Mouse (Mus musculus) midbrain, embryonic 10.5 days (tissue): Measurements from ENCODE around the gene Ptprg. TPM values are rescaled to one million over a fixed set of nuclear protein-coding genes. Genes with fewer than 3 reads are reported as not detected.

Source experiments
- DNase-seq: peaks from one replicate; pipeline ENCODE4 v3.0.0-alpha.2; 2017; ENCODE audit warnings: low spot score
- H3K27ac ChIP-seq: fragments of 300-500 bp; sonication (generic); replicated peaks from 2 replicates; pipeline ENCODE4 v1.5.1; 2016; ENCODE audit warnings: mild to moderate bottlenecking
- H3K27me3 ChIP-seq: fragments of 300-500 bp; sonication (generic); 2 replicates; pipeline ENCODE4 v1.6.1; 2016; ENCODE audit warnings: low read depth, mild to moderate bottlenecking; ENCODE audit not compliant: poor library complexity, severe bottlenecking
- H3K36me3 ChIP-seq: fragments of 300-500 bp; sonication (generic); 2 replicates; pipeline ENCODE4 v1.6.1; 2016; ENCODE audit warnings: mild to moderate bottlenecking, moderate library complexity
- H3K4me1 ChIP-seq: fragments of 300-500 bp; sonication (generic); 2 replicates; pipeline ENCODE4 v1.6.1; 2016
- H3K4me3 ChIP-seq: fragments of 300-500 bp; sonication (generic); 2 replicates; pipeline ENCODE4 v1.5.1; 2016; ENCODE audit warnings: mild to moderate bottlenecking, moderate library complexity
- H3K9me3 ChIP-seq: fragments of 300-500 bp; sonication (generic); replicated peaks from 2 replicates; pipeline ENCODE4 v1.6.1; 2016; ENCODE audit warnings: mild to moderate bottlenecking
- WGBS: fragments of 180-500 bp; shearing (Covaris S2); methylation state at CpG from one replicate; pipeline ENCODE4 v1.1.7; 2016; 5-methylcytosine and 5-hydroxymethylcytosine counted together
- polyA plus RNA-seq: library from polyadenylated mRNA; unstranded; fragments of >200 nt; fragmentation: Nextera tagmentation; extraction: Ambion mirVana; gene quantifications from 2 replicates; pipeline ENCODE4 v1.2.1, GENCODE M21; 2016

The Ptprg gene
- polyA plus RNA-seq, 1 experiment from 2014 or later, result 34.8 TPM

GRCm38 (mm10) chr14:11865872-11866271, 312.5 kb downstream of the Ptprg start:
- no peaks in the 10 kb centered on the region for H3K36me3 ChIP-seq
- H3K9me3 ChIP-seq, result no peaks in the 10 kb centered on the region
- H3K27ac ChIP-seq, result no peak overlapping the region
- 84% methylated on average over 6 of the region's 6 CpGs for WGBS
- peaks cover 11% of the 10 kb centered on the region for H3K4me1 ChIP-seq
- no peak overlapping the region for H3K4me3 ChIP-seq
- no peak for DNase-seq
- H3K27me3 ChIP-seq, result no peaks in the 10 kb centered on the region

- H3K27ac ChIP-seq, result no peak overlapping the region
- no peaks in the 10 kb centered on the region for H3K36me3 ChIP-seq
- no peaks in the 10 kb centered on the region for H3K27me3 ChIP-seq
- 92% methylated on average over 7 of the region's 7 CpGs for WGBS
- DNase-seq, result no peak
- H3K4me1 ChIP-seq, result peaks cover 11% of the 10 kb centered on the region
- no peak overlapping the region for H3K4me3 ChIP-seq
- no peaks in the 10 kb centered on the region for H3K9me3 ChIP-seq
These were observed 313.1 kb downstream of the Ptprg start for GRCm38 (mm10) chr14:11866416-11866815.

DNA sequence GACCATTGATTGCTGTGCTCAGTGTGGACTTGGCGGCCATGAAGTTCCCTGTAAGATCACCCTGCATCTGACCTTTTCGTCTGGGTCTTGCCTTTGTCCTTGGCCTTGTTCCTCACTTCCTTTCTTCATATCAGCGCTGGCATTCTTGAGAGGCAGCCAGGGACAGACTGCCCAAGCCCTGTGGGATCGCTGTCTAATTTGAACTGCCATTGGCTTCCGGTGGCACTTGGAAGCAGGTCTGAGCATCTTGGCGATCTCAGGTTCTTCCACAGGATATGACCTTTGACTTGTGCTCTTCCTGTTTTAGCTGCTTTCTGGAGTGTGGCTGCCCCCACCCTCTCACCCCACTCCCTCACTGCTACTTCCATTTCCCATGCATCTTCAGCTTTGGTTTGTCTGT, 315.3 kb downstream of the Ptprg start:
- no peak overlapping the region for H3K27ac ChIP-seq
- H3K4me1 ChIP-seq, result peaks cover 15% of the 10 kb centered on the region
- no peaks in the 10 kb centered on the region for H3K27me3 ChIP-seq
- H3K4me3 ChIP-seq, result no peak overlapping the region
- H3K36me3 ChIP-seq, result no peaks in the 10 kb centered on the region
- no peaks in the 10 kb centered on the region for H3K9me3 ChIP-seq
- 86% methylated on average over 6 of the region's 6 CpGs for WGBS
- DNase-seq, result no peak

GRCm38 (mm10) chr14:11871752-11872344, 318.5 kb downstream of the Ptprg start:
- H3K9me3 ChIP-seq, result no peaks in the 10 kb centered on the region
- peaks cover 9% of the 10 kb centered on the region; the same call in 1 of the 2 replicates for H3K4me1 ChIP-seq
- H3K27ac ChIP-seq, result no peak overlapping the region
- H3K27me3 ChIP-seq, result no peaks in the 10 kb centered on the region
- H3K36me3 ChIP-seq, result no peaks in the 10 kb centered on the region
- 76% methylated on average over 8 of the region's 8 CpGs for WGBS
- H3K4me3 ChIP-seq, result no peak overlapping the region
- no peak for DNase-seq

- Histone ChIP-seq H3K4me3 (no peak overlapping the region), H3K9me3 (no peaks in the 10 kb centered on the region), H3K4me1 (peaks cover 10% of the 10 kb centered on the region), H3K27ac (no peak overlapping the region), H3K36me3 (no peaks in the 10 kb centered on the region), H3K27me3 (no peaks in the 10 kb centered on the region)
- WGBS, result 91% methylated on average over 6 of the region's 6 CpGs
- DNase-seq, result no peak
These were observed 320.9 kb downstream of the Ptprg start for GRCm38 (mm10) chr14:11874266-11874665.

- no peak for DNase-seq
- Histone ChIP-seq H3K36me3 (no peaks in the 10 kb centered on the region), H3K4me3 (no peak overlapping the region), H3K27me3 (no peaks in the 10 kb centered on the region), H3K27ac (no peak overlapping the region), H3K4me1 (peaks cover 19% of the 10 kb centered on the region), H3K9me3 (no peaks in the 10 kb centered on the region)
- WGBS, result 90% methylated on average over 11 of the region's 11 CpGs
These were observed 321.9 kb downstream of the Ptprg start for GRCm38 (mm10) chr14:11874960-11875889.

GRCm38 (mm10) chr14:11881082-11881481, 327.8 kb downstream of the Ptprg start:
- Histone ChIP-seq H3K9me3 (no peaks in the 10 kb centered on the region), H3K4me3 (no peak overlapping the region), H3K27ac (no peak overlapping the region), H3K4me1 (peaks cover 29% of the 10 kb centered on the region), H3K27me3 (no peaks in the 10 kb centered on the region), H3K36me3 (no peaks in the 10 kb centered on the region)
- DNase-seq, result no peak
- 85% methylated on average over 3 of the region's 3 CpGs for WGBS

- no peak overlapping the region for H3K27ac ChIP-seq
- WGBS, result 23% methylated on average over 10 of the region's 10 CpGs
- DNase-seq, result no peak
These were observed 330.0 kb downstream of the Ptprg start for GRCm38 (mm10) chr14:11883142-11883921.

GRCm38 (mm10) chr14:11883995-11884394, 330.7 kb downstream of the Ptprg start:
- Histone ChIP-seq H3K27me3 (no peaks in the 10 kb centered on the region), H3K4me3 (no peak overlapping the region), H3K36me3 (no peaks in the 10 kb centered on the region), H3K27ac (no peak overlapping the region; the same call in 1 of the 2 replicates), H3K4me1 (peaks cover 29% of the 10 kb centered on the region), H3K9me3 (no peaks in the 10 kb centered on the region)
- no peak for DNase-seq
- WGBS, result 66% methylated on average over 5 of the region's 5 CpGs

More at GRCm38 (mm10) chr14:11883142-11883921, 330.0 kb downstream of the Ptprg start:
- H3K9me3 ChIP-seq, result no peaks in the 10 kb centered on the region
- H3K4me3 ChIP-seq, result no peak overlapping the region
- no peaks in the 10 kb centered on the region for H3K36me3 ChIP-seq
- peaks cover 29% of the 10 kb centered on the region for H3K4me1 ChIP-seq
- H3K27me3 ChIP-seq, result no peaks in the 10 kb centered on the region

DNA sequence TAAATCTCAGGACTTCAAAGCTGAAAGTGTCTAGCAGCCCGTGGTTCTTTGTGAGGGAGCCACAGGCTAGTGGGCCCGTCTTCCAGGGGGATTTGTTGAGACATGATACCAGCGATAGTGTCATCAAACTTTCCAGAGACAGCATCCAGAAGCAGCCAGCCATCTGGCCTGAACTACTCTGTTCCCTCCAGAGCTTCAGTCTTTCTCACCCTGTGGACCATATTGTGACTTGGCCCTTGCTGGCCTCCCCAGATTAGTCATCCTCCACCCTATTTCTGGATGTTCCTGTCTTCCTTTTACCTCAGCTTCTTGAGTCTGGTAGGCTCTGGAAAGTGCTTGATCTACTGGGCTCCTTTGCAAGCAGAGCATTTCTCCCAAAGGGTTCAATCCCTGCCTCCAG, 333.1 kb downstream of the Ptprg start:
- Histone ChIP-seq H3K27ac (no peak overlapping the region), H3K4me1 (peaks cover 16% of the 10 kb centered on the region), H3K4me3 (no peak overlapping the region), H3K9me3 (no peaks in the 10 kb centered on the region), H3K36me3 (no peaks in the 10 kb centered on the region), H3K27me3 (no peaks in the 10 kb centered on the region)
- no peak for DNase-seq
- WGBS, result 89% methylated on average over 3 of the region's 3 CpGs

- no peaks in the 10 kb centered on the region for H3K27me3 ChIP-seq
- no peaks in the 10 kb centered on the region for H3K36me3 ChIP-seq
- peaks cover 14% of the 10 kb centered on the region for H3K4me1 ChIP-seq
- DNase-seq, result no peak
- no peak overlapping the region for H3K27ac ChIP-seq
- 84% methylated on average over 3 of the region's 3 CpGs for WGBS
- no peak overlapping the region for H3K4me3 ChIP-seq
- H3K9me3 ChIP-seq, result no peaks in the 10 kb centered on the region
These were observed 337.6 kb downstream of the Ptprg start for GRCm38 (mm10) chr14:11890890-11891289.

GRCm38 (mm10) chr14:11892621-11893020, 339.3 kb downstream of the Ptprg start:
- Histone ChIP-seq H3K27me3 (no peaks in the 10 kb centered on the region), H3K4me1 (peaks cover 14% of the 10 kb centered on the region), H3K27ac (0 out of 2 replicates have a peak overlapping the region, but pooled peaks have one; percentile 23), H3K9me3 (no peaks in the 10 kb centered on the region), H3K4me3 (no peak overlapping the region), H3K36me3 (no peaks in the 10 kb centered on the region)
- 76% methylated on average over 9 of the region's 9 CpGs for WGBS
- no peak for DNase-seq
